Mouse (Mus musculus) splenic B cell, adult 2 months (primary cell): ENCODE results near the gene Lrrc34.

ENCODE experiments used
- DNase-seq: peaks from one replicate; pipeline ENCODE4 v3.0.0-alpha.2; 2011; ENCODE audit warnings: low read depth, low spot score
- H3K27me3 ChIP-seq: 2 replicates; pipeline ENCODE4 v1.6.1; 2012; ENCODE audit warnings: mild to moderate bottlenecking, low read length, moderate library complexity, mixed read lengths; ENCODE audit not compliant: control insufficient read depth, poor library complexity, insufficient read depth, severe bottlenecking
- H3K36me3 ChIP-seq: 2 replicates; pipeline ENCODE4 v1.6.1; 2012; ENCODE audit warnings: mild to moderate bottlenecking, low read length, moderate library complexity, mixed read lengths; ENCODE audit not compliant: control insufficient read depth, poor library complexity, insufficient read depth, severe bottlenecking

Lrrc34 gene

GRCm38 (mm10) chr3:30610930-30611329 lies 36.7 kb downstream of the Lrrc34 start:
- Histone ChIP-seq H3K27me3 (no peaks in the 10 kb centered on the region), H3K36me3 (peaks cover 13% of the 10 kb centered on the region)
- no peak for DNase-seq

GRCm38 (mm10) chr3:30608999-30609398 lies 38.7 kb downstream of the Lrrc34 start:
- Histone ChIP-seq H3K36me3 (peaks cover 9% of the 10 kb centered on the region), H3K27me3 (no peaks in the 10 kb centered on the region)
- DNase-seq: no peak

- DNase-seq: no peak
- Histone ChIP-seq H3K36me3 (peaks cover 6% of the 10 kb centered on the region), H3K27me3 (no peaks in the 10 kb centered on the region)
These were observed 44.4 kb downstream of the Lrrc34 start for GRCm38 (mm10) chr3:30603256-30603655.

GRCm38 (mm10) chr3:30602740-30603098 lies 45.0 kb downstream of the Lrrc34 start:
- H3K36me3 ChIP-seq: peaks cover 4% of the 10 kb centered on the region
- no peaks in the 10 kb centered on the region for H3K27me3 ChIP-seq
- DNase-seq: no peak

- H3K36me3 ChIP-seq: peaks cover 4% of the 10 kb centered on the region
- DNase-seq: peak; percentile 98
- no peaks in the 10 kb centered on the region for H3K27me3 ChIP-seq
These were observed 45.5 kb downstream of the Lrrc34 start, which contains the start of gene Mynn for GRCm38 (mm10) chr3:30602065-30602739. Mynn (plus strand) TSS chr3:30602065.

GRCm38 (mm10) chr3:30601610-30602064 lies 46.0 kb downstream of the Lrrc34 start:
- peaks cover 3% of the 10 kb centered on the region for H3K36me3 ChIP-seq
- DNase-seq: no peak
- no peaks in the 10 kb centered on the region for H3K27me3 ChIP-seq

- peak; percentile 94 for DNase-seq
- no peaks in the 10 kb centered on the region for H3K27me3 ChIP-seq
- H3K36me3 ChIP-seq: no peaks in the 10 kb centered on the region; the same call in 1 of the 2 replicates
These were observed 46.5 kb downstream of the Lrrc34 start for GRCm38 (mm10) chr3:30601175-30601574.

GRCm38 (mm10) chr3:30600717-30601116 lies 47.0 kb downstream of the Lrrc34 start:
- no peak for DNase-seq
- Histone ChIP-seq H3K27me3 (no peaks in the 10 kb centered on the region), H3K36me3 (no peaks in the 10 kb centered on the region; the same call in 1 of the 2 replicates)

- Histone ChIP-seq H3K27me3 (no peaks in the 10 kb centered on the region), H3K36me3 (no peaks in the 10 kb centered on the region; the same call in 1 of the 2 replicates)
- DNase-seq: peak; percentile 57
These were observed 47.7 kb downstream of the Lrrc34 start, which contains the start of gene Actrt3 for GRCm38 (mm10) chr3:30599711-30600545. Actrt3 (minus strand) TSS chr3:30599939.

- Histone ChIP-seq H3K36me3 (no peaks in the 10 kb centered on the region), H3K27me3 (no peaks in the 10 kb centered on the region)
- no peak for DNase-seq
These were observed 50.4 kb downstream of the Lrrc34 start for GRCm38 (mm10) chr3:30597271-30597670.

- DNase-seq: peak; percentile 46
These were observed 52.4 kb downstream of the Lrrc34 start for GRCm38 (mm10) chr3:30595111-30595832.

GRCm38 (mm10) chr3:30593719-30594485 lies 53.8 kb downstream of the Lrrc34 start:
- no peaks in the 10 kb centered on the region for H3K36me3 ChIP-seq
- peak; percentile 61 for DNase-seq
- no peaks in the 10 kb centered on the region for H3K27me3 ChIP-seq

More at GRCm38 (mm10) chr3:30595111-30595832, 52.4 kb downstream of the Lrrc34 start:
- no peaks in the 10 kb centered on the region for H3K36me3 ChIP-seq
- H3K27me3 ChIP-seq: no peaks in the 10 kb centered on the region

- no peaks in the 10 kb centered on the region for H3K27me3 ChIP-seq
- no peaks in the 10 kb centered on the region for H3K36me3 ChIP-seq
- DNase-seq: peak; percentile 78
These were observed 55.2 kb downstream of the Lrrc34 start for GRCm38 (mm10) chr3:30592418-30592853.

GRCm38 (mm10) chr3:30588865-30589264 lies 58.8 kb downstream of the Lrrc34 start:
- Histone ChIP-seq H3K27me3 (no peaks in the 10 kb centered on the region; the same call in 1 of the 2 replicates), H3K36me3 (no peaks in the 10 kb centered on the region)
- no peak for DNase-seq
